Mouse (Mus musculus) myocyte (in vitro differentiated cells): ENCODE data around the gene Iqsec1.
A peak's percentile ranks its signal among the peaks of the same experiment; 100 is the strongest.

Experiments used
- CEBPB ChIP-seq: IDR thresholded peaks from 2 replicates; pipeline ENCODE4 v1.6.1; 2011; ENCODE audit warnings: mild to moderate bottlenecking, moderate library complexity; ENCODE audit not compliant: poor library complexity, insufficient read depth, severe bottlenecking
- E2F4 ChIP-seq: IDR thresholded peaks from one replicate; pipeline ENCODE4 v1.6.1; 2011; ENCODE audit warnings: mild to moderate bottlenecking, control low read depth, moderate library complexity; ENCODE audit not compliant: insufficient read depth
- MAX ChIP-seq: IDR thresholded peaks from one replicate; pipeline ENCODE4 v1.6.1; 2011; ENCODE audit warnings: low read depth, mild to moderate bottlenecking, control low read depth
- MYOD1 ChIP-seq, 3 experiments: IDR thresholded peaks; one replicate each; pipeline ENCODE4 v1.6.1; 2011; ENCODE audit warnings: control low read depth in 2 of 3, low read depth in 2 of 3, mild to moderate bottlenecking in 2 of 3, moderate library complexity in 1 of 3; ENCODE audit not compliant: insufficient read length in 2 of 3, control insufficient read depth in 1 of 3
- MYOG ChIP-seq, 3 experiments: IDR thresholded peaks; one replicate each; pipeline ENCODE4 v1.6.1; 2011; ENCODE audit warnings: control low read depth in 2 of 3, low read depth in 2 of 3, mild to moderate bottlenecking in 2 of 3; ENCODE audit not compliant: insufficient read length in 2 of 3, control insufficient read depth in 1 of 3, insufficient read depth in 1 of 3
- POLR2A ChIP-seq: IDR thresholded peaks from one replicate; pipeline ENCODE4 v1.6.1; 2011; ENCODE audit warnings: low read depth, mild to moderate bottlenecking, control low read depth, moderate library complexity; ENCODE audit not compliant: insufficient read length
- POLR2AphosphoS2 ChIP-seq: IDR thresholded peaks from one replicate; pipeline ENCODE4 v1.6.1; 2011; ENCODE audit warnings: low read depth, control low read depth; ENCODE audit not compliant: insufficient read length
- REST ChIP-seq: IDR thresholded peaks from one replicate; pipeline ENCODE4 v1.6.1; 2011; ENCODE audit warnings: mild to moderate bottlenecking, control low read depth, moderate library complexity; ENCODE audit not compliant: insufficient read depth, insufficient read length
- SRF ChIP-seq: IDR thresholded peaks from one replicate; pipeline ENCODE4 v1.6.1; 2011; ENCODE audit warnings: low read depth; ENCODE audit not compliant: control insufficient read depth, insufficient read length
- TCF12 ChIP-seq: IDR thresholded peaks from one replicate; pipeline ENCODE4 v1.6.1; 2011; ENCODE audit warnings: mild to moderate bottlenecking, control low read depth; ENCODE audit not compliant: poor library complexity, insufficient read depth, severe bottlenecking
- TCF3 ChIP-seq: IDR thresholded peaks from one replicate; pipeline ENCODE4 v1.6.1; 2011; ENCODE audit warnings: low read depth, control low read depth; ENCODE audit not compliant: insufficient read length
- USF1 ChIP-seq: IDR thresholded peaks from one replicate; pipeline ENCODE4 v1.6.1; 2011; ENCODE audit warnings: low read depth, mild to moderate bottlenecking, control low read depth, moderate library complexity

- TF ChIP-seq MYOG (IDR thresholded peaks at IDR 0.05; ENCODE audit: control insufficient read depth in 1 of 3, insufficient read depth in 1 of 3, insufficient read length in 2 of 3, low read depth in 2 of 3) (no peak), TCF12 (no peak), E2F4 (no peak), USF1 (peak; percentile 87), MAX (no peak), MYOD1 (IDR thresholded peaks at IDR 0.05; ENCODE audit: control insufficient read depth in 1 of 3, insufficient read length in 2 of 3, low read depth in 2 of 3) (no peak), POLR2A (no peak), TCF3 (no peak), REST (no peak), POLR2AphosphoS2 (no peak), SRF (no peak), CEBPB (no peak)
Observed at GRCm38 (mm10) chr6:90717711-90718110, 270.8 kb downstream of the Iqsec1 start.
